Mouse (Mus musculus) colon, adult 2 months (tissue): ENCODE measurements around the gene Gm4450. TPM values are rescaled to one million over a fixed set of nuclear protein-coding genes. Genes with fewer than 3 reads are reported as not detected.

Source experiments
- polyA plus RNA-seq: library from polyadenylated mRNA; depleted of rRNA; stranded (reverse); fragments of >200 nt; gene quantifications from 2 replicates; pipeline ENCODE4 v1.2.3, GENCODE M21; 2012; rRNA removed

Gm4450 gene
- not detected in 2 replicates for polyA plus RNA-seq

DNA sequence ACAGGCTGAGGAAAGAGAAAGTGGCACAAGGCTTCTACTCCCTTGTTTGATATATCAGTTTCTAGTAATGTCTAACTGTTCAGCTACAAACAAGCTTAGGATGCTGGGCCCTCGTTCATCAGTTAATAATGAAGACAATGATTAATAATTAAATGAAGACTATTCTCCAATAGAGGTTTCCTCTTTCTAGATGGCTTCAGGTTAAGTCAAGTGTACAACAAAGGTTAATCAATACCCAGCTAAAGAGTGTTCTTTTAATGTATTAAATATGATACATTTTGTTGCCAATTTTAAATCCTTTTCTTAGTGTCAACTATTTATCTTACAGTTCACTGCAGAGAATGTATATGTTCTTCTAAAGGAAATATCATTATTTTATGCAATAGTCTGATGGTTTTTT, at the start of gene Gm4450:
Gene Gm4450, minus strand, starts transcription at position 101 of the 400 bp plus-strand sequence.

Other genes starting within 250 kb of the Gm4450 start
- 102 and 141 TPM in 2 replicates for gene Reg4, start 235.0 kb downstream of the Gm4450 start, polyA plus RNA-seq
- gene Hmgcs2, start 176.7 kb downstream of the Gm4450 start, polyA plus RNA-seq = 212 and 256 TPM in 2 replicates
- gene Phgdh, start 117.1 kb downstream of the Gm4450 start, polyA plus RNA-seq = 22.0 and 29.5 TPM in 2 replicates
- 2.0 and 2.5 TPM in 2 replicates for gene Zfp697, start 74.7 kb downstream of the Gm4450 start, polyA plus RNA-seq
- gene Hsd3b4, start 53.4 kb upstream of the Gm4450 start, polyA plus RNA-seq = not detected in 2 replicates
- gene Gm10681, start 131.7 kb upstream of the Gm4450 start, polyA plus RNA-seq = not detected in 2 replicates
- gene Hsd3b5, start 173.1 kb upstream of the Gm4450 start, polyA plus RNA-seq = not detected in 2 replicates